Mouse (Mus musculus): ENCODE data around the gene Nmnat1. TPM values are rescaled to one million over a fixed set of nuclear protein-coding genes. Genes with fewer than 3 reads are reported as not detected.
"Not testable (repeated sequence)": the region's sequence is repeated elsewhere in the genome, so short reads cannot be mapped to it uniquely, and the experiment has no call there.

The Nmnat1 gene
- total RNA-seq, 1 experiment from 2014 or later: 4.3 TPM

- no peak for ATAC-seq (ENCODE audit: extremely low read depth, insufficient number of reproducible peaks, low FRiP score, poor library complexity, severe bottlenecking)
These were observed 30.7 kb downstream of the Nmnat1 start for GRCm38 (mm10) chr4:149454263-149454662.

GRCm38 (mm10) chr4:149453656-149454055, 31.3 kb downstream of the Nmnat1 start:
- ATAC-seq (ENCODE audit: extremely low read depth, insufficient number of reproducible peaks, low FRiP score, poor library complexity, severe bottlenecking): no peak

GRCm38 (mm10) chr4:149450636-149451035, 34.4 kb downstream of the Nmnat1 start:
- no peak for ATAC-seq (ENCODE audit: extremely low read depth, insufficient number of reproducible peaks, low FRiP score, poor library complexity, severe bottlenecking)

GRCm38 (mm10) chr4:149446309-149446708, 38.7 kb downstream of the Nmnat1 start:
- no peak for ATAC-seq (ENCODE audit: extremely low read depth, insufficient number of reproducible peaks, low FRiP score, poor library complexity, severe bottlenecking)

- ATAC-seq (ENCODE audit: extremely low read depth, insufficient number of reproducible peaks, low FRiP score, poor library complexity, severe bottlenecking): no peak
These were observed 39.1 kb downstream of the Nmnat1 start for GRCm38 (mm10) chr4:149445868-149446267.

GRCm38 (mm10) chr4:149444964-149445701, 39.9 kb downstream of the Nmnat1 start:
- ATAC-seq (ENCODE audit: extremely low read depth, insufficient number of reproducible peaks, low FRiP score, poor library complexity, severe bottlenecking): peak; percentile 98

GRCm38 (mm10) chr4:149444465-149444864, 40.5 kb downstream of the Nmnat1 start:
- no peak for ATAC-seq (ENCODE audit: extremely low read depth, insufficient number of reproducible peaks, low FRiP score, poor library complexity, severe bottlenecking)

GRCm38 (mm10) chr4:149442436-149442835, 42.6 kb downstream of the Nmnat1 start:
- no peak for ATAC-seq (ENCODE audit: extremely low read depth, insufficient number of reproducible peaks, low FRiP score, poor library complexity, severe bottlenecking)

GRCm38 (mm10) chr4:149440576-149440975, 44.4 kb downstream of the Nmnat1 start:
- ATAC-seq (ENCODE audit: extremely low read depth, insufficient number of reproducible peaks, low FRiP score, poor library complexity, severe bottlenecking): no peak

GRCm38 (mm10) chr4:149431887-149432286, 53.1 kb downstream of the Nmnat1 start:
- not testable (repeated sequence) for ATAC-seq (ENCODE audit: extremely low read depth, insufficient number of reproducible peaks, low FRiP score, poor library complexity, severe bottlenecking)

GRCm38 (mm10) chr4:149429592-149429991, 55.4 kb downstream of the Nmnat1 start:
- ATAC-seq (ENCODE audit: extremely low read depth, insufficient number of reproducible peaks, low FRiP score, poor library complexity, severe bottlenecking): no peak

GRCm38 (mm10) chr4:149426325-149427199, 58.4 kb downstream of the Nmnat1 start, which contains the start of gene Ube4b:
Gene Ube4b (minus strand): TSS chr4:149426749.
- peak; percentile 90 for ATAC-seq (ENCODE audit: extremely low read depth, insufficient number of reproducible peaks, low FRiP score, poor library complexity, severe bottlenecking)

- no peak for ATAC-seq (ENCODE audit: extremely low read depth, insufficient number of reproducible peaks, low FRiP score, poor library complexity, severe bottlenecking)
These were observed 59.2 kb downstream of the Nmnat1 start for GRCm38 (mm10) chr4:149425801-149426292.

GRCm38 (mm10) chr4:149424755-149425154, 60.2 kb downstream of the Nmnat1 start:
- ATAC-seq (ENCODE audit: extremely low read depth, insufficient number of reproducible peaks, low FRiP score, poor library complexity, severe bottlenecking): no peak

- no peak for ATAC-seq (ENCODE audit: extremely low read depth, insufficient number of reproducible peaks, low FRiP score, poor library complexity, severe bottlenecking)
These were observed 67.1 kb downstream of the Nmnat1 start for GRCm38 (mm10) chr4:149417854-149418365.

Other genes with a start within 250 kb of the Nmnat1 start
- 46.5 and 51.4 TPM in 2 replicates for gene Kif1b, start 177.5 kb downstream of the Nmnat1 start, total RNA-seq (2017)
- 38.9 and 46.8 TPM in 2 replicates for gene Ube4b, start 58.5 kb downstream of the Nmnat1 start, total RNA-seq (2017)
- not detected in 2 replicates for gene Rbp7, start 30.2 kb downstream of the Nmnat1 start, total RNA-seq (2017)
- not detected in 2 replicates for gene Tmem274, start 7.8 kb downstream of the Nmnat1 start, total RNA-seq (2017)
- 29.5 and 62.7 TPM in 2 replicates for gene Lzic, start within 50 bp of the Nmnat1 start, total RNA-seq (2017)
- gene Ctnnbip1, start 33.0 kb upstream of the Nmnat1 start, total RNA-seq (2017): 7.2 and 10.8 TPM in 2 replicates
- gene Clstn1, start 101.3 kb upstream of the Nmnat1 start, total RNA-seq (2017): 0.47 and 0.49 TPM in 2 replicates
- 255 and 290 TPM in 2 replicates for gene Pik3cd, start 217.4 kb upstream of the Nmnat1 start, total RNA-seq (2017)

Data from neutrophil, adult 5-6 weeks (primary cell).